Mouse (Mus musculus) embryonic fibroblast, embryonic 13.5 days (primary cell): ENCODE measurements around the gene Hoxb3. TPM values are rescaled to one million over a fixed set of nuclear protein-coding genes. Genes with fewer than 3 reads are reported as not detected.
A peak's percentile ranks its signal among the peaks of the same experiment; 100 is the strongest.

ENCODE experiments used
- H3K27ac ChIP-seq: 2 replicates; pipeline ENCODE4 v1.5.1; 2012; ENCODE audit warnings: low read length, control low read depth, inconsistent platforms; ENCODE audit not compliant: insufficient read depth
- H3K4me1 ChIP-seq: 2 replicates; pipeline ENCODE4 v1.6.1; 2011; ENCODE audit warnings: low read length; ENCODE audit not compliant: control insufficient read depth, insufficient read depth
- H3K4me3 ChIP-seq: 2 replicates; pipeline ENCODE4 v1.5.1; 2011; ENCODE audit warnings: mild to moderate bottlenecking, control low read depth, low read length; ENCODE audit not compliant: insufficient read depth
- CTCF ChIP-seq: IDR thresholded peaks from 2 replicates; pipeline ENCODE4 v1.5.1; 2011; ENCODE audit warnings: mild to moderate bottlenecking, control low read depth, low read length, moderate library complexity, borderline replicate concordance; ENCODE audit not compliant: insufficient read depth
- POLR2A ChIP-seq: IDR thresholded peaks from 2 replicates; pipeline ENCODE4 v1.6.1; 2011; ENCODE audit warnings: low read depth, mild to moderate bottlenecking, control low read depth, low read length, moderate library complexity
- polyA plus RNA-seq: library from polyadenylated mRNA; stranded (reverse); fragments of >200 nt; gene quantifications from 2 replicates; pipeline ENCODE4 v1.2.4, GENCODE M21; 2011; ENCODE audit warnings: low read depth; ENCODE audit not compliant: missing spikeins, insufficient read length

Hoxb3 gene
- polyA plus RNA-seq, 1 experiment: 19.1 TPM

- peak overlapping the region; percentile 68 for H3K27ac ChIP-seq
- H3K4me3 ChIP-seq: peak overlapping the region; percentile 16
- TF ChIP-seq POLR2A (no peak; the same call in 1 of the 2 replicates), CTCF (no peak)
Observed at GRCm38 (mm10) chr11:96310183-96310938, 12.8 kb upstream of the Hoxb3 start.

GRCm38 (mm10) chr11:96311097-96311496 lies 12.0 kb upstream of the Hoxb3 start:
- peak overlapping the region; percentile 31 for H3K4me3 ChIP-seq
- no peak for TF ChIP-seq POLR2A
- no peaks in the 10 kb centered on the region for H3K4me1 ChIP-seq
- peak overlapping the region; percentile 68 for H3K27ac ChIP-seq

More at GRCm38 (mm10) chr11:96310183-96310938, 12.8 kb upstream of the Hoxb3 start:
- no peaks in the 10 kb centered on the region for H3K4me1 ChIP-seq

- no peaks in the 10 kb centered on the region for H3K4me1 ChIP-seq
- peak overlapping the region; percentile 31 for H3K4me3 ChIP-seq
- TF ChIP-seq POLR2A (no peak), CTCF (peak; percentile 42; the same call in 1 of the 2 replicates)
- peak overlapping the region; percentile 68 for H3K27ac ChIP-seq
Observed at GRCm38 (mm10) chr11:96311520-96312417, 11.4 kb upstream of the Hoxb3 start.

- TF ChIP-seq POLR2A (no peak), CTCF (no peak)
- H3K4me3 ChIP-seq: no peak overlapping the region
- no peaks in the 10 kb centered on the region for H3K4me1 ChIP-seq
- H3K27ac ChIP-seq: peak overlapping the region; percentile 65; the same call in 1 of the 2 replicates
Observed at GRCm38 (mm10) chr11:96313134-96313533, 10.0 kb upstream of the Hoxb3 start.

- peak overlapping the region; percentile 69 for H3K27ac ChIP-seq
- no peak for TF ChIP-seq POLR2A
- no peaks in the 10 kb centered on the region for H3K4me1 ChIP-seq
- peak overlapping the region; percentile 30; the same call in 1 of the 2 replicates for H3K4me3 ChIP-seq
Observed at GRCm38 (mm10) chr11:96313806-96314428, 9.2 kb upstream of the Hoxb3 start.

- TF ChIP-seq CTCF (no peak), POLR2A (no peak)
- Histone ChIP-seq H3K4me1 (no peaks in the 10 kb centered on the region), H3K27ac (peak overlapping the region; percentile 69), H3K4me3 (peak overlapping the region; percentile 30)
Observed at GRCm38 (mm10) chr11:96314671-96315343, 8.3 kb upstream of the Hoxb3 start.

- H3K4me1 ChIP-seq: no peaks in the 10 kb centered on the region
- TF ChIP-seq POLR2A: no peak
- TF ChIP-seq CTCF: no peak
- H3K27ac ChIP-seq: peak overlapping the region; percentile 69; the same call in 1 of the 2 replicates
- peak overlapping the region; percentile 30 for H3K4me3 ChIP-seq
Observed at GRCm38 (mm10) chr11:96315344-96315681, 7.8 kb upstream of the Hoxb3 start.

- TF ChIP-seq POLR2A: no peak
- no peak for TF ChIP-seq CTCF
- Histone ChIP-seq H3K27ac (peak overlapping the region; percentile 77; the same call in 1 of the 2 replicates), H3K4me1 (no peaks in the 10 kb centered on the region), H3K4me3 (no peak overlapping the region)
Observed at GRCm38 (mm10) chr11:96316696-96317607, 6.2 kb upstream of the Hoxb3 start.
